Mouse (Mus musculus): Measurements from ENCODE around the gene Rnf31. TPM values are rescaled to one million over a fixed set of nuclear protein-coding genes. Genes with fewer than 3 reads are reported as not detected.

Gene Rnf31
- polyA plus RNA-seq, 1 experiment = 24.7 TPM

GRCm38 (mm10) chr14:55558740-55559448 lies 32.6 kb upstream of the Rnf31 start:
- Histone ChIP-seq H3K4me3 (ENCODE audit: insufficient read depth, low read length) (no peak overlapping the region), H3K27ac (ENCODE audit: insufficient read depth, low read length) (no peak overlapping the region), H3K4me1 (ENCODE audit: control insufficient read depth, insufficient read depth, low read length) (peaks cover 3% of the 10 kb centered on the region; the same call in 1 of the 2 replicates)
- no peak for TF ChIP-seq POLR2A (IDR thresholded peaks at IDR 0.05; ENCODE audit: low read depth, low read length)
- TF ChIP-seq CTCF (IDR thresholded peaks at IDR 0.05; ENCODE audit: borderline replicate concordance, insufficient read depth, low read length) = no peak

GRCm38 (mm10) chr14:55559799-55560201 lies 31.7 kb upstream of the Rnf31 start, which contains the start of gene Dcaf11:
Gene Dcaf11, plus strand, starts transcription at chr14:55560006.
- Histone ChIP-seq H3K4me1 (ENCODE audit: control insufficient read depth, insufficient read depth, low read length) (peaks cover 3% of the 10 kb centered on the region; the same call in 1 of the 2 replicates), H3K27ac (ENCODE audit: insufficient read depth, low read length) (peak within 1 kb of the TSS; percentile 90)
- no peak for TF ChIP-seq CTCF (IDR thresholded peaks at IDR 0.05; ENCODE audit: borderline replicate concordance, insufficient read depth, low read length)
- peak; percentile 81 for TF ChIP-seq POLR2A (IDR thresholded peaks at IDR 0.05; ENCODE audit: low read depth, low read length)

GRCm38 (mm10) chr14:55560202-55561073 lies 31.1 kb upstream of the Rnf31 start, which contains the start of gene A730061H03Rik:
Gene A730061H03Rik, minus strand, starts transcription at chr14:55560406.
- Histone ChIP-seq H3K4me1 (ENCODE audit: control insufficient read depth, insufficient read depth, low read length) (peaks cover 3% of the 10 kb centered on the region; the same call in 1 of the 2 replicates), H3K4me3 (ENCODE audit: insufficient read depth, low read length) (peak within 1 kb of the TSS; percentile 80)
- TF ChIP-seq POLR2A (IDR thresholded peaks at IDR 0.05; ENCODE audit: low read depth, low read length) (peak; percentile 75), CTCF (IDR thresholded peaks at IDR 0.05; ENCODE audit: borderline replicate concordance, insufficient read depth, low read length) (no peak)

More at GRCm38 (mm10) chr14:55559799-55560201, 31.7 kb upstream of the Rnf31 start, which contains the start of gene Dcaf11:
- peak within 1 kb of the TSS; percentile 80 for H3K4me3 ChIP-seq (ENCODE audit: insufficient read depth, low read length)

GRCm38 (mm10) chr14:55561860-55562259 lies 29.6 kb upstream of the Rnf31 start:
- H3K4me1 ChIP-seq (ENCODE audit: control insufficient read depth, insufficient read depth, low read length) = peaks cover 3% of the 10 kb centered on the region; the same call in 1 of the 2 replicates
- TF ChIP-seq CTCF (IDR thresholded peaks at IDR 0.05; ENCODE audit: borderline replicate concordance, insufficient read depth, low read length) (no peak), POLR2A (IDR thresholded peaks at IDR 0.05; ENCODE audit: low read depth, low read length) (no peak)
- no peak overlapping the region for H3K4me3 ChIP-seq (ENCODE audit: insufficient read depth, low read length)
- H3K27ac ChIP-seq (ENCODE audit: insufficient read depth, low read length) = no peak overlapping the region

More at GRCm38 (mm10) chr14:55560202-55561073, 31.1 kb upstream of the Rnf31 start, which contains the start of gene A730061H03Rik:
- peak within 1 kb of the TSS; percentile 90 for H3K27ac ChIP-seq (ENCODE audit: insufficient read depth, low read length)

GRCm38 (mm10) chr14:55563249-55563648 lies 28.3 kb upstream of the Rnf31 start:
- Histone ChIP-seq H3K4me1 (ENCODE audit: control insufficient read depth, insufficient read depth, low read length) (peaks cover 3% of the 10 kb centered on the region; the same call in 1 of the 2 replicates), H3K4me3 (ENCODE audit: insufficient read depth, low read length) (no peak overlapping the region), H3K27ac (ENCODE audit: insufficient read depth, low read length) (no peak overlapping the region)
- TF ChIP-seq POLR2A (IDR thresholded peaks at IDR 0.05; ENCODE audit: low read depth, low read length) (no peak), CTCF (IDR thresholded peaks at IDR 0.05; ENCODE audit: borderline replicate concordance, insufficient read depth, low read length) (no peak)

- H3K27ac ChIP-seq (ENCODE audit: insufficient read depth, low read length) = no peak overlapping the region
- H3K4me1 ChIP-seq (ENCODE audit: control insufficient read depth, insufficient read depth, low read length) = peaks cover 3% of the 10 kb centered on the region; the same call in 1 of the 2 replicates
- no peak overlapping the region for H3K4me3 ChIP-seq (ENCODE audit: insufficient read depth, low read length)
- TF ChIP-seq POLR2A (IDR thresholded peaks at IDR 0.05; ENCODE audit: low read depth, low read length) = no peak
- TF ChIP-seq CTCF (IDR thresholded peaks at IDR 0.05; ENCODE audit: borderline replicate concordance, insufficient read depth, low read length) = no peak
These were observed 25.8 kb upstream of the Rnf31 start for GRCm38 (mm10) chr14:55565748-55566147.

GRCm38 (mm10) chr14:55567496-55567895 lies 24.0 kb upstream of the Rnf31 start:
- no peak for TF ChIP-seq CTCF (IDR thresholded peaks at IDR 0.05; ENCODE audit: borderline replicate concordance, insufficient read depth, low read length)
- TF ChIP-seq POLR2A (IDR thresholded peaks at IDR 0.05; ENCODE audit: low read depth, low read length) = no peak
- Histone ChIP-seq H3K27ac (ENCODE audit: insufficient read depth, low read length) (no peak overlapping the region), H3K4me3 (ENCODE audit: insufficient read depth, low read length) (no peak overlapping the region), H3K4me1 (ENCODE audit: control insufficient read depth, insufficient read depth, low read length) (no peaks in the 10 kb centered on the region)

- Histone ChIP-seq H3K4me3 (ENCODE audit: insufficient read depth, low read length) (no peak overlapping the region), H3K27ac (ENCODE audit: insufficient read depth, low read length) (no peak overlapping the region), H3K4me1 (ENCODE audit: control insufficient read depth, insufficient read depth, low read length) (no peaks in the 10 kb centered on the region)
- TF ChIP-seq POLR2A (IDR thresholded peaks at IDR 0.05; ENCODE audit: low read depth, low read length) = no peak
- TF ChIP-seq CTCF (IDR thresholded peaks at IDR 0.05; ENCODE audit: borderline replicate concordance, insufficient read depth, low read length) = no peak
These were observed 20.9 kb upstream of the Rnf31 start for GRCm38 (mm10) chr14:55570588-55570987.

- Histone ChIP-seq H3K27ac (ENCODE audit: insufficient read depth, low read length) (no peak overlapping the region), H3K4me3 (ENCODE audit: insufficient read depth, low read length) (no peak overlapping the region), H3K4me1 (ENCODE audit: control insufficient read depth, insufficient read depth, low read length) (no peaks in the 10 kb centered on the region)
- TF ChIP-seq CTCF (IDR thresholded peaks at IDR 0.05; ENCODE audit: borderline replicate concordance, insufficient read depth, low read length) (no peak), POLR2A (IDR thresholded peaks at IDR 0.05; ENCODE audit: low read depth, low read length) (no peak)
These were observed 19.7 kb upstream of the Rnf31 start for GRCm38 (mm10) chr14:55571760-55572159.
